Mouse (Mus musculus) cerebellum, adult 8-10 months (tissue): ENCODE results near the gene Epb41l3.
A peak's percentile ranks its signal among the peaks of the same experiment; 100 is the strongest.

Source experiments
- DNase-seq: peaks from one replicate; pipeline ENCODE4 v3.0.0; 2022

Gene Epb41l3

GRCm38 (mm10) chr17:69256441-69256840 is 181.0 kb downstream of the Epb41l3 start:
- DNase-seq: no peak

GRCm38 (mm10) chr17:69263810-69264565 is 188.5 kb downstream of the Epb41l3 start:
- DNase-seq: no peak

- DNase-seq: no peak
Observed at GRCm38 (mm10) chr17:69265171-69265570, 189.7 kb downstream of the Epb41l3 start.

GRCm38 (mm10) chr17:69265759-69266463 is 190.4 kb downstream of the Epb41l3 start:
- peak; percentile 36 for DNase-seq

GRCm38 (mm10) chr17:69266936-69267335 is 191.5 kb downstream of the Epb41l3 start:
- no peak for DNase-seq

- peak; percentile 78 for DNase-seq
Observed at GRCm38 (mm10) chr17:69267526-69267925, 192.0 kb downstream of the Epb41l3 start.

- DNase-seq: no peak
Observed at GRCm38 (mm10) chr17:69277362-69277761, 201.9 kb downstream of the Epb41l3 start.

- DNase-seq: no peak
Observed at GRCm38 (mm10) chr17:69284511-69284910, 209.0 kb downstream of the Epb41l3 start.

- DNase-seq: no peak
Observed at GRCm38 (mm10) chr17:69288130-69288529, 212.6 kb downstream of the Epb41l3 start.

- no peak for DNase-seq
Observed at GRCm38 (mm10) chr17:69290272-69290671, 214.8 kb downstream of the Epb41l3 start.

GRCm38 (mm10) chr17:69301552-69301951 is 226.1 kb downstream of the Epb41l3 start:
- no peak for DNase-seq

GRCm38 (mm10) chr17:69303579-69304274 is 228.2 kb downstream of the Epb41l3 start:
- no peak for DNase-seq

- DNase-seq: no peak
Observed at GRCm38 (mm10) chr17:69307636-69308035, 232.2 kb downstream of the Epb41l3 start.

GRCm38 (mm10) chr17:69309872-69310271 is 234.4 kb downstream of the Epb41l3 start:
- no peak for DNase-seq

GRCm38 (mm10) chr17:69320496-69320895 is 245.0 kb downstream of the Epb41l3 start:
- DNase-seq: no peak

GRCm38 (mm10) chr17:69322721-69323120 is 247.2 kb downstream of the Epb41l3 start:
- DNase-seq: no peak
